Mouse (Mus musculus): ENCODE measurements around the gene Rnf5. TPM values are rescaled to one million over a fixed set of nuclear protein-coding genes. Genes with fewer than 3 reads are reported as not detected.

Rnf5 gene
- 281 and 296 TPM in 2 replicates for polyA plus RNA-seq (2015; fragmentation: Nextera tagmentation; extraction: Ambion mirVana)

GRCm38 (mm10) chr17:34603375-34604060 lies at the start of gene Rnf5:
TSS of gene Rnf5 (minus strand) at chr17:34603690.
- under 1% methylated on average over 30 of the region's 30 CpGs for whole genome bisulfite sequencing
- Histone ChIP-seq H3K36me3 (ENCODE audit: control insufficient read depth, insufficient read depth, low read length) (peaks cover 7% of the 10 kb centered on the region), H3K4me1 (ENCODE audit: control insufficient read depth, insufficient read depth, low read depth, low read length) (peaks cover 32% of the 10 kb centered on the region), H3K9ac (ENCODE audit: low read depth, low read length) (peak within 1 kb of the TSS; percentile 78), H3K27ac (ENCODE audit: low read depth, low read length) (peak within 1 kb of the TSS; percentile 86), H3K4me3 (ENCODE audit: low read length) (peak within 1 kb of the TSS; percentile 65), H3K27me3 (replicated peaks; ENCODE audit: control insufficient read depth, insufficient read depth, low read length) (no peaks in the 10 kb centered on the region), H3K9me3 (ENCODE audit: control insufficient read depth, low read length) (no peaks in the 10 kb centered on the region), H3K4me2 (ENCODE audit: low read length) (peak within 1 kb of the TSS; percentile 91)
- ATAC-seq = peak; percentile 95

DNA sequence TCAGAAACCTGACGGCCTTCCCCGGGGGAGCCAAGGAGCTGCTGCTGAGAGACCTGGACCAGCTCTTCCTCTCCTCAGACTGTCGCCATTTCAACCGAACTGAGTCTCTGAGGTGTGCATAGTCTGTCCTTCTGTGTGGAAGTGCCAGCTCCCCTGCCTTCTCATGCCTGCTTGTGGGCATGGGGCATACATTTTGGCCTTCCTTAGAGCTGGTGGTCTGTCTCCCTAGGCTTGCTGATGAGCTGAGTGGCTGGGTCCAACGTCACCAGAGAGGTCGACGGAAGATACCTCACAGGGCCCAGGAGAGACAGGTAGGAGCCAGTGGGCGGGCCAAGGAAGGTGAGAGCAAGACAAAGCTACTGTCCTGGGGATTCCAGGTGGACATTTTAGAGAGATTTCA lies 49.5 kb upstream of the Rnf5 start:
- Histone ChIP-seq H3K4me3 (ENCODE audit: low read length) (no peak overlapping the region), H3K9ac (ENCODE audit: low read depth, low read length) (no peak overlapping the region), H3K4me2 (ENCODE audit: low read length) (no peak overlapping the region), H3K27me3 (replicated peaks; ENCODE audit: control insufficient read depth, insufficient read depth, low read length) (no peaks in the 10 kb centered on the region), H3K36me3 (ENCODE audit: control insufficient read depth, insufficient read depth, low read length) (peaks cover 39% of the 10 kb centered on the region), H3K27ac (ENCODE audit: low read depth, low read length) (no peak overlapping the region), H3K4me1 (ENCODE audit: control insufficient read depth, insufficient read depth, low read depth, low read length) (peaks cover 11% of the 10 kb centered on the region), H3K9me3 (ENCODE audit: control insufficient read depth, low read length) (no peaks in the 10 kb centered on the region)
- no peak for ATAC-seq
- 94% methylated on average over 8 of the region's 8 CpGs for WGBS

DNA sequence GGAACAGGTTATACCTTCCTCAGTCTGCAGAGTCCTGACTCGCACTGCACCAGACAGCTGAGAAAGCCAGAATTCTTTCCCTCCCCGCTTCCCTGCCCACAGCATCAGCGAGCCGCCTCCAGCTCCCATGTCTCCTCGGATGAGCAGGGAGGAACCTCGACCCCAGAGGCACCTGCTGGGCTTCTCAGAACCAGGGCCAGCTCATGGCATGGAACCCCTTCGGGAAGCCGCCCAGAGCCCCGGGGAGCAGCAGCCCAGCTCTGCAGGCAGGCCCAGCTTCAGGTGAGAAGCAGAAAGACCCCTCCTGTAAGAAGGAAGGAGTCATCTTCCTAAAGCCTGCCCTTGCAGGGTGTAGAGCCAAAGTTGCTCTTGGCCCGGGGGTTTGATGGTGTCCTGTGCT lies 49.1 kb upstream of the Rnf5 start:
- no peak overlapping the region for H3K4me2 ChIP-seq (ENCODE audit: low read length)
- ATAC-seq = no peak
- H3K36me3 ChIP-seq (ENCODE audit: control insufficient read depth, insufficient read depth, low read length) = peaks cover 39% of the 10 kb centered on the region
- H3K27ac ChIP-seq (ENCODE audit: low read depth, low read length) = no peak overlapping the region
- H3K4me1 ChIP-seq (ENCODE audit: control insufficient read depth, insufficient read depth, low read depth, low read length) = peaks cover 15% of the 10 kb centered on the region
- 84% methylated on average over 10 of the region's 10 CpGs for WGBS
- no peak overlapping the region for H3K4me3 ChIP-seq (ENCODE audit: low read length)
- no peaks in the 10 kb centered on the region for H3K9me3 ChIP-seq (ENCODE audit: control insufficient read depth, low read length)
- H3K9ac ChIP-seq (ENCODE audit: low read depth, low read length) = no peak overlapping the region
- H3K27me3 ChIP-seq (replicated peaks; ENCODE audit: control insufficient read depth, insufficient read depth, low read length) = no peaks in the 10 kb centered on the region

DNA sequence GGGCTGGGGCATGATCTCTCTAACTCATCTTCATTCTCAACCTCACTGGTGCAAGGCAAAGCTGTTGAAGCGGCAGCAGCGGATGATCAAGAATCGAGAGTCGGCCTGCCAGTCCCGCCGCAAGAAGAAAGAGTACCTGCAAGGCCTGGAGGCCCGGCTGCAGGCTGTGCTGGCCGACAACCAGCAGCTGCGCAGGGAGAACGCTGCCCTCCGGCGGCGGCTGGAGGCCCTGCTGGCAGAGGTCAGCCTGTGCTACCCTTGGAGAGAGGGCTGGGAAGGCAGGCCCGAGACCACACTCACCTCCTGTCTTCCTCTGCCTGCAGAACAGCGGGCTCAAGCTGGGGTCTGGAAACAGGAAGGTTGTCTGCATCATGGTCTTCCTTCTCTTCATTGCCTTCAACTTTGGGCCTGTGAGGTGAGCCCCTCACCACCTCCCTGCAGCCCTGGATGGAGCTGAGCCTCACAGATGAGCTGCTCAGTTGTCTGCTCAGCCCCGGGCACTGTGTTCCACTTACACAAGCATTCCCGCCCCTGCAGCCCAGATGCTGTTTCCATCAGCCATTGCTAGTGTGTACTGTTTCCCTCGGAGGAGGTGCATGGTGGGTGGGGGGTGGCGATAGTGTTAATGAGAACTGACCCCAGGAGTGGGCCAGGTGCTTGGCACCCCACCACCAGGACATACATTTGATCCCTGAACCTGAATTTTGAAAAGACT lies 48.2 kb upstream of the Rnf5 start:
- ATAC-seq = no peak
- H3K4me2 ChIP-seq (ENCODE audit: low read length) = no peak overlapping the region
- no peak overlapping the region for H3K4me3 ChIP-seq (ENCODE audit: low read length)
- H3K4me1 ChIP-seq (ENCODE audit: control insufficient read depth, insufficient read depth, low read depth, low read length) = peaks cover 16% of the 10 kb centered on the region
- 56% methylated on average over 14 of the region's 19 CpGs for WGBS
- H3K9ac ChIP-seq (ENCODE audit: low read depth, low read length) = no peak overlapping the region
- no peaks in the 10 kb centered on the region for H3K27me3 ChIP-seq (replicated peaks; ENCODE audit: control insufficient read depth, insufficient read depth, low read length)
- no peak overlapping the region for H3K27ac ChIP-seq (ENCODE audit: low read depth, low read length)
- no peaks in the 10 kb centered on the region for H3K9me3 ChIP-seq (ENCODE audit: control insufficient read depth, low read length)
- H3K36me3 ChIP-seq (ENCODE audit: control insufficient read depth, insufficient read depth, low read length) = peaks cover 39% of the 10 kb centered on the region

DNA sequence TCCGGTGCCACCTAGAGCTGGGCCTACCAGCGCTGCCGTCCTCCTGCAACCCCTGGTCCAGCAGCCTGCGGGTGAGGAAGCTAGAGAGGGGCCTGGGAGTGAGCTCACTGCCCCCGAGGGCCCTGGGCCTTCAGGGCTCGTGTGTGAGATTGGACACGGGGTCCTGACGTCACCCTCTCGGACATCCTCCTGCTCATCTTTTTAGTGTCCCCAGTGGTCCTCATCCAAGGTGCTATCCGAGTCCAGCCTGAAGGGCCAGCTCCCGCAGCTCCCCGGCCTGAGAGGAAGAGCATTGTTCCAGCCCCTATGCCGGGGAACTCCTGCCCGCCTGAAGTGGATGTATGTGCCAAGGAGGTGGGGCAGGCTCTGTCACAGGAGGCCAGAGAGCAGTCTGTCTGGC lies 47.3 kb upstream of the Rnf5 start:
- WGBS = 91% methylated on average over 14 of the region's 14 CpGs
- no peak overlapping the region for H3K9ac ChIP-seq (ENCODE audit: low read depth, low read length)
- peaks cover 39% of the 10 kb centered on the region for H3K36me3 ChIP-seq (ENCODE audit: control insufficient read depth, insufficient read depth, low read length)

DNA sequence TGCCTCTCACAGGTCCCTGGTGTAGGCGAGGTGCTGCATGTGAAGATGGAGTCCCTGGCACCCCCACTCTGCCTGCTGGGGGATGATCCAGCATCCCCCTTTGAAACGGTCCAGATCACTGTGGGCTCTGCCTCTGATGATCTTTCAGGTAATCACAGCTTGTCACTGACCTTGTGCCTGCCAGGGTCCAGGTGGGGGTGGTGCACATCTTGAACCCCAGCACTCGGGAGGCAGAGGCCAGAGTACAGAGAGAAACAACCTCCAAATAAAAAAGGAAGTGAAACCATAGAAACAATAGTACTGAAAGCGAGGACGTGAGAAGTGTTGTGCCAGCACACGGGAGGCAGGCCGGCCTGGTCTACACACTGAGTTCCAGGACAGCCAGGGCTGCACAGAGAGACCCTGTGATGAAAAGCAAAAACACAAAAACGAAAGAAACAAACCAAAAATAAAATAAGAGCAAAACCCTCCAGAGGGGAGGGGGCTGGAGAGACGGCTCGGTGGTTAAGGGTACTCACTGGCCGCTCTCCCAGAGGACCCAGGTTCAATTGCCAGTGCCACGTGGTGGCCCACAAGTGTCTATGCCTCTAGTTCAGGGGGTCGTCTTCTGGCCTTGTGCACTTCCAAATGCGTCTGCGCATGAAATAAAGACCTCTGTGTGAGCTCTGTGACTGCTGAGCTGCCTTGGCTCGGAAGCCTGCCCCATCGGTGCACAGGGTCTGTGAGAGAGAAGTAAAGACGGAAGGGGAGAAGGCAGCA lies 45.8 kb upstream of the Rnf5 start:
- 91% methylated on average over 18 of the region's 18 CpGs for WGBS

More for the DNA sequence above, 47.3 kb upstream of the Rnf5 start:
- peaks cover 24% of the 10 kb centered on the region for H3K4me1 ChIP-seq (ENCODE audit: control insufficient read depth, insufficient read depth, low read depth, low read length)
- no peak overlapping the region for H3K4me3 ChIP-seq (ENCODE audit: low read length)
- no peaks in the 10 kb centered on the region for H3K9me3 ChIP-seq (ENCODE audit: control insufficient read depth, low read length)
- no peak overlapping the region for H3K4me2 ChIP-seq (ENCODE audit: low read length)
- no peaks in the 10 kb centered on the region for H3K27me3 ChIP-seq (replicated peaks; ENCODE audit: control insufficient read depth, insufficient read depth, low read length)
- no peak for ATAC-seq
- no peak overlapping the region for H3K27ac ChIP-seq (ENCODE audit: low read depth, low read length)

GRCm38 (mm10) chr17:34648141-34648890 lies 44.8 kb upstream of the Rnf5 start:
- WGBS = 90% methylated on average over 16 of the region's 16 CpGs
- Histone ChIP-seq H3K36me3 (ENCODE audit: control insufficient read depth, insufficient read depth, low read length) (peaks cover 32% of the 10 kb centered on the region), H3K4me1 (ENCODE audit: control insufficient read depth, insufficient read depth, low read depth, low read length) (peaks cover 28% of the 10 kb centered on the region), H3K4me3 (ENCODE audit: low read length) (peak overlapping the region; percentile 74), H3K9ac (ENCODE audit: low read depth, low read length) (no peak overlapping the region), H3K9me3 (ENCODE audit: control insufficient read depth, low read length) (no peaks in the 10 kb centered on the region), H3K27me3 (replicated peaks; ENCODE audit: control insufficient read depth, insufficient read depth, low read length) (no peaks in the 10 kb centered on the region), H3K4me2 (ENCODE audit: low read length) (peak overlapping the region; percentile 82), H3K27ac (ENCODE audit: low read depth, low read length) (no peak overlapping the region)
- ATAC-seq = no peak

More for the DNA sequence above, 45.8 kb upstream of the Rnf5 start:
- Histone ChIP-seq H3K4me1 (ENCODE audit: control insufficient read depth, insufficient read depth, low read depth, low read length) (peaks cover 28% of the 10 kb centered on the region), H3K4me3 (ENCODE audit: low read length) (no peak overlapping the region), H3K9me3 (ENCODE audit: control insufficient read depth, low read length) (no peaks in the 10 kb centered on the region), H3K4me2 (ENCODE audit: low read length) (no peak overlapping the region), H3K27me3 (replicated peaks; ENCODE audit: control insufficient read depth, insufficient read depth, low read length) (no peaks in the 10 kb centered on the region), H3K9ac (ENCODE audit: low read depth, low read length) (no peak overlapping the region), H3K27ac (ENCODE audit: low read depth, low read length) (no peak overlapping the region), H3K36me3 (ENCODE audit: control insufficient read depth, insufficient read depth, low read length) (peaks cover 36% of the 10 kb centered on the region)
- ATAC-seq = no peak

GRCm38 (mm10) chr17:34646906-34647787 lies 43.7 kb upstream of the Rnf5 start, which contains the start of gene Atf6b:
TSS of gene Atf6b (plus strand) at chr17:34647146.
- no peaks in the 10 kb centered on the region for H3K9me3 ChIP-seq (ENCODE audit: control insufficient read depth, low read length)
- peaks cover 21% of the 10 kb centered on the region for H3K36me3 ChIP-seq (ENCODE audit: control insufficient read depth, insufficient read depth, low read length)
- peak within 1 kb of the TSS; percentile 82 for H3K4me2 ChIP-seq (ENCODE audit: low read length)
- H3K9ac ChIP-seq (ENCODE audit: low read depth, low read length) = peak within 1 kb of the TSS; percentile 88
- H3K4me1 ChIP-seq (ENCODE audit: control insufficient read depth, insufficient read depth, low read depth, low read length) = peaks cover 28% of the 10 kb centered on the region
- WGBS = under 1% methylated on average over 63 of the region's 66 CpGs
- no peaks in the 10 kb centered on the region for H3K27me3 ChIP-seq (replicated peaks; ENCODE audit: control insufficient read depth, insufficient read depth, low read length)
- H3K27ac ChIP-seq (ENCODE audit: low read depth, low read length) = peak within 1 kb of the TSS; percentile 76
- ATAC-seq = peak; percentile 97
- peak within 1 kb of the TSS; percentile 74 for H3K4me3 ChIP-seq (ENCODE audit: low read length)
